Mouse (Mus musculus): Measurements from ENCODE around the gene Hspa8.
"Not testable (repeated sequence)": the region's sequence is repeated elsewhere in the genome, so short reads cannot be mapped to it uniquely, and the experiment has no call there.

The Hspa8 gene

DNA sequence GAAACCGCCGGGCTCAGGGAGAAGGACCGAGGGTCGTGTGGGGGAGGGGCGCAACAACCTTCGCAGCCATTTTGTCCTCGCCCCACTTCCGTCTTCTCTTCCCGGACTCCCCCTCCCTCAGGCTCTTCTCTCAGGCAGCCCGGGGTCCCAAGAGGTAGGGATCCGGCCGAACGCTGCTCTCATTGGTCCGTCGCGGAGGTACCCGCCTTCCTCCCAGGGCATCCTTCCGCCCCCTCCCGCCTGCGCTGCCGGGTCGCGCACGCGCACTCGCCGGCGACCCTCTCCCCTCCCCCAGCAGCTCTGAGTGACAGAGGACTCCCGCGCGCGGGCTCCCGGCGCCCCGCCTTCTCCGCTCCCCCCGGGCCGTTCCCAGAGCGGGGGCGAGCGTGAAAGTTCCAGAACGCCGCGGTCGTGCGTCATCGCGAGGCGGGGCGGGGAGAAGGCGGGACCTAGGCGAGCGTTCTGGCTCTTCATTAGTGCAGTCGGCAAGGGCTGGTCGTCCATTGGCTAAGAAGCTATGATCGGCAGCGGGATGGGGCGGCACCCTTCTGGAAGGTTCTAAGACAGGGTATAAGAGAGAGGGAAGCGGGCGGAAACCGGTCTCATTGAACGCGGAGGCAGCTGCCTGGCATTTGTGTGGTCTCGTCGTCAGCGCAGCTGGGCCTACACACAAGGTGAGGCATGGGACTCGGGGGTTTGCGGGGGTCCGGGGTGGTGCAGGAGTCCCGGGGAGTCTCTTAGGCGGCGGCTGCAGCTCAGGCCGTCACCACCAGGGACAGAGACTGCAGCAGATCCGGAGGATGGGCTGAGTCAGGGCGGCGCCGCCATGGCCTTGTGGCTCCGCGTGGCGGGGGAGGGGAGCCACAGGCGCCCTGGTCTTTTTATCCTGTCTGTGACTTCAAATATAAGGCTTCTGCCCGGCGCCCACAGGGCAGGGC, at the start of gene Hspa8:
Gene Hspa8, plus strand, starts transcription at position 310 of the 938 bp plus-strand sequence.
- DNase-seq (ENCODE audit: low read depth in 1 of 2, low spot score in 2 of 2): peak; percentile 100

DNA sequence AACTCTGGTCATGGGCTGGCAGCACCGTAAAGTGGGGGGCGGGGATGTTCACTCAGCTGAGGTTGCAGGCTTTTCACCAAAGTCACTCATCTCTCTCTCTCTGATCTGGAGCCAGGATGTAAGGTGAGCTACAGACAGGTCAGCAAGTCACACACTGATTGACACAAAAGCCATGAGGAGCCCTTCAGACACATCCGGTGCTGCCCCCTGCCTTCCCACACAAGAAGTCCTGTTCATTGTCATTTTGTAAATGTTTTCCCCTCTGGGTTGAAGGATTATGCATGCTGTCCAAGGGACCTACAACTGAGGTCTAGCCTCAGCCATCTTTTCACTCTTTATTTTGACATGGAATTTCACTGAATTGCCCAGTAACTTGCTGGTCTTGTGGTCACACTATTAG, 49.0 kb upstream of the Hspa8 start:
- no peak for DNase-seq (ENCODE audit: low read depth in 1 of 2, low spot score in 2 of 2)

DNA sequence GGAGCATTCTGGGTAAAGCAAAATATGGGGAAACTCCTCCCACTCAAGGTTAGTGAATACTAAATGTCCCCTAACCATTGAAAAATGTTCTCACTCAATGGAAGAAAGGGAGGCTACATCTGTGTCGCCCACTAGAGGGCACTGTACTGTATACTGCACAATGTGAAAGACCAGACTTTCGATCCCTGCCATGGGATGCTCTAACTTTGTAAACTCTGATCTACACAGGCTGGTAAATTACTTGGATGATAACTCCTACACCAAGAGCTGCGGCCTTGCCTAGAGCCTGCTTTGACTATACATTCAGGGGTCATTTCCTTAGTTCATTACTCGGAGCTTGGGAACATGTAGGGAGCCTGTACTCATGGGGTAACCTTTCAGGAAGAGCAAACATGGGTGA, 44.4 kb upstream of the Hspa8 start:
- peak in 1 of 2 experiments; percentile 27 for DNase-seq (ENCODE audit: low read depth in 1 of 2, low spot score in 2 of 2)

DNA sequence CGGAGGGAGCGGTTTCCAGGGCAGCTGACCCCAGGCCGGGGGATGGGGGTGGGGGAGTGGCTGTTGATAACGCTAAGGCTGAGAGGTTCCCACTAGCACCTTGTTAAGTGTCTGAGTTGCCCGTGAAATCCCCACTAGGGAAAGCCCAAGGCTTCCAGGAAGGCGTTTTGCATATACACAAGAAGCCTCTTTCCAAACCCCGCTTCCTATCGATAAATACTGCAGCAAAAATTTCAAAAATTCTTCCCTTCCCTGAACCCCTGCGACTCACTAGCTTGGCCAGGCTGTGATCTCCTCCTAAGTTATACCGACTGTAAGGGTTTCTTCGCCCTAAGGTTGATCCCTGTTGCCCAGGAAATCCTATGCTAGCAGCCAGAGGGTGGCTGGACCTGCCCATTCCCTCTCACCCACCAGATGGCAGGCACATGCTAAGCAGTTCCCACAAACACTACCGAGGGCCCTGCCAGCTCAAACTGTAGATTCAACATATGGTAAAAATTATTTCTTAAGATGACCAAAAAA, 43.6 kb upstream of the Hspa8 start:
- no peak for DNase-seq (ENCODE audit: low read depth in 1 of 2, low spot score in 2 of 2)

DNA sequence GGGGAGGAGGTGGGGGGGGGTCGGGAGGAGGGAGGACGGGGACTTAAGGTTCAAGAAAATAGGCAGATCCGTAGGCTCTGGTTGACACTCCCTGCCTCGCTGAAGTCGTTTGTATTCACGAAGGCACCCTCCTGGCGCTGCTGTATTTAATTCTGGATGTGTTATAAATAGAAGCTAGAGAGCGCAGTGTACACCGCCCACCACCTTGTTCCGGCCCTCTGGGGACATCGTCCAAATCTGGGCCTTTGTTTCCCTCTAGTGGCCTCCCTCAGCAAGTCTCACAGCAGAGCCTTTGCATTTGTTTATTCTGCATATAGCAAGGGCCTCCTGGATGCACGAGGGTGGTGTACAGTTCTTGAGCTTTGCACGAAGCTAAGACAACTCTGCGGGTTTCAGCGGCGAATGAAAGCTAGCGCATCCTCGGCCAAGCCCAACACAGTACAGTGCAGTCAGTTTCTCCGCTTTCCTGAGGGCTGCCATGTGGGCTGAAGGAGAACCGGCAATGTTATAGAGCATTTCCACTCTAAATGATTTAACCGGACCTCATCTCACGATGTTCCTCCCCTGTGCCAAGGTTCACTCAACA, 43.0 kb upstream of the Hspa8 start:
- peak in 1 of 2 experiments; percentile 41 for DNase-seq (ENCODE audit: low read depth in 1 of 2, low spot score in 2 of 2)

DNA sequence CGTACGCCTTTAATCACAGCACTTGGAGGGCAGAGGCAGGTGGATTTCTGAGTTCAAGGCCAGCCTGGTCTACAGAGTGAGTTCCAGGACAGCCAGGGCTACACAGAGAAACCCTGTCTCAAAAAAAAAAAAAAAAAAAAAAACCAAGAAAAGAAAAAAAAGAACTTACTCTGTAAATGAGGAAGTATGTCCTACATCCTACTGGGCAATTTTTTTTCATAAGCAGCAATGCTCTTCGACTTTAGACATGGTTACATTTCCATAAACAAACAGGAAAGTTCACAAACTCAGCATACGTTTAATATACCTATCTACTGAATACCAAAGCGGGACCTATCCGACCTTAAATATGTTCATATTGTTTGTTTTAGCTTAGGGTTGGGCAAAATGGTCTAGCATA, 38.4 kb upstream of the Hspa8 start:
- DNase-seq (ENCODE audit: low read depth in 1 of 2, low spot score in 2 of 2): no peak

DNA sequence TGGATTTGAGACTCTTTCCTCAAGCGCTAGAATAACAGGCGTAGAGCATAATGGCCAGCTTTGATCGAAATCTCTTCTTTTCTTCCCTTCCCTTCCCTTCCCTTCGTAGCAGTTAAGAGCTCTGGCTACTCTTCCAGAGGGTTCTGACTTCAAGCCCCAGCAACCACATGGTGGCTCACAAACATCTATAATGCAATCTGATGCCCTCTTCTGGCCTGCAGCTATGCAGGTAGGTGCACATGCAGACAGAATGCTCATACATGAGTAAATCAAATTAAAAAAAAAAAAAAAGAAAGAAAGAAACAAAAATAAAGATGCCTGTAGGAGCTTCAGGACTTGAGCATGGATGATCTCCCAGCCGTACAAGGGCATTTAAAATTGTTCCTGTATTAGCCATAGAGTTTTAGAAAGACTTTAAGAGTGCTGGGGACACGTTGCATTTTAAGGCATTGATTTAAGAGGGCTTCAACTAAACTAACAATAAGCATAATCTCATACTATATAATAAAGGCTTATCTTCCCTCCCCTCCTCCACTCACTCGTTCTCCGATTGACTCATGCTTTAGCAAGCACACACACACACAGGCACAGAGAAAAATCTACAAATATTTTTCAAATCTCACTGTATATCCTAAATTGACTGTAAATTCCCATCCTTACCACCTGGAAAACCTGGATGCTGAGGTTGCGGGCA, 35.8 kb upstream of the Hspa8 start:
- no peak for DNase-seq (ENCODE audit: low read depth in 1 of 2, low spot score in 2 of 2)

DNA sequence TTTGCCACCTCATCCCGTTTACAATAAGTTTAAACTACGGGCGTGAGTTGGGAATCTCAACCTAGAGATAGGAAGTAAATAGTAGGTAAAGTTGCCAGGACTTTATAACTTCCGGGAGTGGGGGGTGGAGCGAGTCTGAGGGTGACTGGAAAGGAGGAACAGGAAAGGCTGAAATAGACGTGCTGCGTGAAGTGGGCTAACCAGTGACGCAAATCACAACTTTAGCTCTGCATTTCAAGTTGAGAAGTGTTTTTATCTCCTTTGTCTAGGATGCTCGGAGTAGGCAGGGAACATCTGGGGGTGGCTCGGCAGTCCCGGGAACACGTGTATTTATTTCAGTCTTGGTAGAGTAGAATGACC, 35.2 kb upstream of the Hspa8 start:
- no peak for DNase-seq (ENCODE audit: low read depth in 1 of 2, low spot score in 2 of 2)

DNA sequence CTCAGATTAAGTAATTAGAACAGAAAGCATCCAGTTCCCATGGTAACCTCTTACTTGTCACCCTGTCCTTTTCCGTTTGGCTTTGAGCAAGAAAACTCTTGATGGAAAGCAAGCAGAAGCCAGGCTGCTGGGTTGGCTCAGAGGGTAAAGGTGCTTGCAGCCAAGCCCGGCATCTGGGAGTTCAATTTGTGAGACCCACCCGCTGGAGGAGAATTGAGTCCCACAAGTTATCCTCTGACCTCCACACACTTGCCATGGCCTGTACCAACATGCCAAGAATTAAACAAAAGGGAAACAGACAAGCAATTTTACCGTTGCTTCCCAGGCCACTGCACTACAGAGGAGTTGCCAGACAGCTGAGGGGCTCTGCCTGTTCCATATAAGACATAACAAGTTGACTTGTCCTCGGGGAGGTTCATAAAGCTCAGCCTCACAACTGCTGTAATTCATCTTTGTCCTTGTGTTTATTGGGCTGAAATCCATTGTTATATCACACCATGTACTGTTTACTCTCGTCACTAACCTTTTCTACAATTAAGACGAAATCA, 34.7 kb upstream of the Hspa8 start:
- no peak for DNase-seq (ENCODE audit: low read depth in 1 of 2, low spot score in 2 of 2)

DNA sequence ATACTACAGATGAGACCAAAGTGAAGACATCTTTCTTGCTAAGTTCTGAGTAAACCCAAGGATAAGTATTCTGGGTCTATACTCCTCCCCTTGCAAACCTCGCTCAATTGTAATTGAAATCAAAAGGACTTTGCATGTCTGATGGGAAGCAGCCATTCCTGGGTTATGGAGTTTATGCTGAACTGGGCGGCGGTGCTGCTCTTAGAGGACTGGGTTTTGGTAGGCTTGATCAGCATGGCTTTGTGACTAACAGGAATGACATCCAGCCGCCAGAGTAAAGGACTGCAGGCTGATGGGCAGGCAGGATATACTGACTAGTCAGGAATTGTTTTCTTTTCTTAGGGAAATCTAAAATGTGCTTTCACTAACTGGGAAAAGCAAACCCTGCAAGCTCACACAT, 32.8 kb upstream of the Hspa8 start:
- no peak for DNase-seq (ENCODE audit: low read depth in 1 of 2, low spot score in 2 of 2)

DNA sequence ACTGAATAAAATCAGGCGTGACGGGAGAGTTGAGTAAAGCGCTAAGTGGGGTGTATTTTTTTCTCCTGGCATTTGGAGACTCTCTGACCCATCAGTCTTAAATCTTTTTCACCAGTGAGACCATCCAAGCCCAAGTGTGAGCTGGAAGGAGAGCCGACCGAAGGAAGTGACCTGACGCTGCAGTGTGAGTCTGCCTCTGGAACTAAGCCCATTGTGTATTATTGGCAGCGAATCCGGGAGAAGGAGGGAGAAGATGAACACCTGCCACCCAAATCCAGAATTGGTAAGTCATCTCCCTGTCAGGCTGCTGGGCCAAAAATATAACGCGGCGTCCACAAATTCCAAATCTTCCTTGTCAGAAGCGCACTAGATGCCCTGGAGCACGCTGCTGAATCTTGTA, 28.5 kb upstream of the Hspa8 start:
- no peak for DNase-seq (ENCODE audit: low read depth in 1 of 2, low spot score in 2 of 2)

DNA sequence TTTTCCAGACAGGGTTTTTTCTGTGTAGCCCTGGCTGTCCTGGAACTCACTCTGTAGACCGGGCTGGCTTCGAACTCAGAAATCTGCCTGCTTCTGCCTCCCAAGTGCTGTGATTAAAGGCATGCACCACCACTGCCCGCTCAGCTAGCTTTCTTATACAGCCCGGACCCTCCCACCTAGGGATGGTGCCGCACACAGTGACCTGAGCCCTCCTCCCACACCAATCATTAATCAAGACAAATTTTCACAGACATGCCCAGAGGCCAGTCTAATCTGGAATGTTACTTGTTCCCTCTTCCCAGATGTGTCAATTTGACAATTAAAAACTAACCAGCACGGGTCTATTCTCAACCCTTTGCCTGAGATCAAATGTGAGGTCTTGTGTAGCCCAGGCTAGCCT, 27.6 kb upstream of the Hspa8 start:
- not testable (repeated sequence) for DNase-seq (ENCODE audit: low read depth in 1 of 2, low spot score in 2 of 2)

DNA sequence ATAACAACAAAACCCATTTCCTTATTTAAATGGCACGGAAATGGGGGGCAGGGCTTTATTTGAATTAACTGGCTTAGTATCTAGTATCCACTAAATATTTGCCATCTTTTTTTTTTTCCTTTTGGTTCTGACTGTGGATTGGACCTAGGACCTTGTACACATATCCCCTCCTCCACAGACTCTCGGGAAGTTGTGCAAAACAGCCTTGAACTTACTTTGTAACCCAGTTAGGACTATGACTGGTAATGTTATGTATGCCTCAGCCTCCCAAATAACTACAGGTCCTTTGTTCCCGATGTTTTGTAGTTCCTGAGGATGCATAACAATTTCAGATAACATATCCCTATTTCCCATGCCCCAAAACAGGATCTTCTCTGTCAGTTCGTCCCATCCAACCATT, 26.9 kb upstream of the Hspa8 start:
- no peak for DNase-seq (ENCODE audit: low read depth in 1 of 2, low spot score in 2 of 2)

DNA sequence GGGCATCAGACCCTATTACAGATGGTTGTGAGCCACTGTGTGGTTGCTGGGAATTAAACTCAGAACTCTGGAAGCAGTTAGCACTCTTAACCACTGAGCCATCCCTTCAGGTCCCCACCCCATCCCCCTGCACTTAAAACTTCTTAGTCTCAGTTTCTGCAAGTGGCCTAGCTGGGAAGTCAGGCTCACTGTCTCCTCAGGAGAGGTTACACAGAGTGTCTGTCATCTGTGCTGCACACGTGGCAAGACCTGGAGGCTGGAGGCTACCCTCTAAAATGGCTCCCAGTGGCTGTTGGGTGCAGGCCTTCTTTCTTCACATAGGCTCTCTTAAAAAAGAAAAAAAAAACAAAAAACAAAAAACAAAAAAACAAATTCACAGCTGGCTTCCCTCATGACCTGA, 24.7 kb upstream of the Hspa8 start:
- no peak for DNase-seq (ENCODE audit: low read depth in 1 of 2, low spot score in 2 of 2)

DNA sequence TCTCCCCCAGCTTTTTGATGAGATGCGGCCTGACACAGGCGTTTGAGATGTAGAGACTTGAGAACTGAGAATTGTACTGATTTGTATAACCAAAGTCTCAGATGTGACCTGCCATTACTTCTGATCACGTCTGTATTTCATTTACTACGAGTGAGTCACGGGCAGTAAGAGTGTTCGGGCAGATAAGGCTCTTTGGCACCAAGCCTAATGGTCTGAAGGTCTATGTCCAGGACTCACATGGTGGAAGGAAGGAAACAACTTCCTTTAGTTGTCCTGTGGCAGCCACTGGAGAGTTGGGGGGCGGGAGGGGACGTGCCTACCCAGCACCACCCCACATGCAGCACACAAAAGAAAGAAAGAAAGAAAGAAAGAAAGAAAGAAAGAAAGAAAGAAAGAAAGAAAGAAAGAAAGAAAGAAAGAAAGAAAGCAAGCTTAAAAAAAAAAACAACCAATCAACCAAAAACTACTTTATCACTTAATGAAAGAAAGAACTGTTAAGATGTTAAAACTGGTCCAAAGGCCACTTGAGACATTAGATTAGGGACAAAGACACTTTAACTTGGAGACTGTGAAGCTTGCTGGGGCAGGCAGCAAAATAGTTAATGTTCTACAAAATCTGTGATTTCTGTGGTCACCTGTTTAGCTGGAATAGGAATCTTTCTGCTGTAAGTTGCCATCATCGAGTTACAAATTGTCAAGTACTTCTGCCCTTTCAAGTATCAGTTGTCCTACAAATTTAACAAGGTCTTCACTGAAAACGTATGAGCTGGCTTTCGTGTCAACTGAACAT, 24.1 kb upstream of the Hspa8 start:
- DNase-seq (ENCODE audit: low read depth in 1 of 2, low spot score in 2 of 2): no peak

DNA sequence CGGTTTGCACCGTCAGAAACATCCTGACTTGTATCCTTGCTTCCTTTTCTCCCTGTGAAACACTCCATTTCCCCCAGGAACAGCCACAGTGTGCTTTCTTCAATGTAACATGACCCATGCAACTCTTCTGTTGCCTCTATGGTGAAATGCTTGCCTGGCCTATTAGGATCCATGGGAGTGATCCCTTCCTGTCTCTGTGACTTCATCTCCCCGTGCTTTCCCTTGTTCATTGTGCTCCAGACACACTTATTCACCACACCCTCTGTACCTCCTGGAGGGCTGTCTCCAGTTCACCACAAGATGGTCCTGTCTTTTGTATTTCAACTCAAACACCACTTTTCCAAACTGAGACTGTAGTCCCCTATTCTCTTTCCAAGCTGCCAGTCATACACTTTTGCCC, 20.7 kb upstream of the Hspa8 start:
- no peak for DNase-seq (ENCODE audit: low read depth in 1 of 2, low spot score in 2 of 2)

DNA sequence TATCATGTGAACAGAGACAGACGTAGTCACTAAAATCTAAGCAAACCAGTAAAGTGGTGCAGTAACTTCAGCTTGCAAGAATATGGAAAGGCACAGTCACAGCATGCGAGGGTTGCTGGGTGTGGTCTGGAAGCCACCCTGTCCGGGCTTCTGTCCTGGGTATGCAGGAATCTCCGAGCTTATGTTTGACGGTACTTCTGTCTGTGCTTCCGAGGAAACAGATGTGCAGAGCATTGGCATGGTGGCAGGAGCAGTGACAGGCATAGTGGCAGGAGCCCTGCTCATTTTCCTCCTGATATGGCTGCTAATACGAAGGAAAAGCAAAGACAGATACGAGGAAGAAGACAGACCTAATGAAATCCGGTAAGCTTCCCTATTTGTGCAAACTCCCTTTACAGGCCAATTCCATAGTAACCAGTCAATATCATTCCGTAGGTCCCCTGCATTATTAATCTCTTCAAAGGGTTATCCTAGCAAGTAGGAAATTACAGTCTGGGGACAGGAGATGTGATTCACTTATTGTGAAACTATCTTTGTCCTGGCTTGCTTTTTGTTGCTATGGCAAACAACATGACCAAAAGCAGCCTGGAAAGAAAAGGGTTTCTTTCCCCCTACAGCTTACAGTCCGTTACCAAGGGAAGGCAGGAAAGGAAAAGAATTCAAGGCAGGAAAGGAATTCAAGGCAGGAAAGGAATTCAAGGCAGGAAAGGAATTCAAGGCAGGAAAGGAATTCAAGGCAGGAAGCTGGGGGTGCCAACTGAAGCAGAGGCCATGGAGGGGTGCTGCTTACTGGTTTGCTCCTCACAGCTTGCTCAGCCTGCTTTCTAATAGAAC, 19.7 kb upstream of the Hspa8 start:
- no peak for DNase-seq (ENCODE audit: low read depth in 1 of 2, low spot score in 2 of 2)

DNA sequence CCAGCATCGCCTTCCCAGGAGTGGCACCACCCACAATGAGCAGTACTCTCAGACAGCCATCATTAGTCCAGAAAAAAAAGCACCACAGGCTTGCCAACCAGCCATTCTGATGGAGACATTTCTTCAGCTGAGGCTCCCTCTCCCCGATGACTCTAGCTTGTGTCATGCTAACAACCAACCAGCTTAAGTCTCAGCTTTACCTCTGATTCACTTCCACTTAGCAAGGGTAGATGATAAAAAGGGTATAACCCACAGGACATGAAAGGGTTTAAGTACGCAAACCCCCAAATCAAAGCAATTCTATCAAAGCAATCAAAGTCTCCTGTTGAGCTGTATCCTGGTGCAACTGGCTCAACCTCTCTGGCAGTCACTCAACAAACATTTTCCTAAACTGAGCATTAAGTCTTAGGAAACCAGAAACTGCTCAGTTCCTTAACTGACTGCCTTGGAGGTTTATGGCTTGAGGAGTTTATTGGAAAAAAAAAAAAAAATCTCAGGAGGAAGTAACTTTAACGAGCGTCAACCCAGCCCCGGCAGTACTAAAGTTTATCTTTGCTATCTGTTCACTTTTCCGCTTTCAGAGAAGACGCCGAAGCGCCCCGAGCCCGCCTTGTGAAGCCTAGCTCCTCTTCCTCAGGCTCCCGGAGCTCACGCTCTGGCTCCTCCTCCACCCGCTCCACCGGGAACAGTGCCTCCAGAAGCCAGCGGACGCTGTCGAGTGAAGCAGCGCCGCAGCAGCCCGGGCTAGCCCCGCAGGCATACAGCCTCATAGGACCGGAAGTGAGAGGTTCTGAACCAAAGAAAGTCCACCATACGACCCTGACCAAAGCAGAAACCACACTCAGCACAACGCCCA, 18.8 kb upstream of the Hspa8 start:
- peak; percentile 19 to 46 for DNase-seq (ENCODE audit: low read depth in 1 of 2, low spot score in 2 of 2)

Data from monocyte, adult 2 months (primary cell).